Mouse (Mus musculus) layer of hippocampus, adult 11-12 months (tissue): ENCODE measurements around the gene Gm20489.

ENCODE experiments used
- DNase-seq: peaks from one replicate; pipeline ENCODE4 v3.0.0; 2022; ENCODE audit warnings: low spot score

Gm20489 gene

DNA sequence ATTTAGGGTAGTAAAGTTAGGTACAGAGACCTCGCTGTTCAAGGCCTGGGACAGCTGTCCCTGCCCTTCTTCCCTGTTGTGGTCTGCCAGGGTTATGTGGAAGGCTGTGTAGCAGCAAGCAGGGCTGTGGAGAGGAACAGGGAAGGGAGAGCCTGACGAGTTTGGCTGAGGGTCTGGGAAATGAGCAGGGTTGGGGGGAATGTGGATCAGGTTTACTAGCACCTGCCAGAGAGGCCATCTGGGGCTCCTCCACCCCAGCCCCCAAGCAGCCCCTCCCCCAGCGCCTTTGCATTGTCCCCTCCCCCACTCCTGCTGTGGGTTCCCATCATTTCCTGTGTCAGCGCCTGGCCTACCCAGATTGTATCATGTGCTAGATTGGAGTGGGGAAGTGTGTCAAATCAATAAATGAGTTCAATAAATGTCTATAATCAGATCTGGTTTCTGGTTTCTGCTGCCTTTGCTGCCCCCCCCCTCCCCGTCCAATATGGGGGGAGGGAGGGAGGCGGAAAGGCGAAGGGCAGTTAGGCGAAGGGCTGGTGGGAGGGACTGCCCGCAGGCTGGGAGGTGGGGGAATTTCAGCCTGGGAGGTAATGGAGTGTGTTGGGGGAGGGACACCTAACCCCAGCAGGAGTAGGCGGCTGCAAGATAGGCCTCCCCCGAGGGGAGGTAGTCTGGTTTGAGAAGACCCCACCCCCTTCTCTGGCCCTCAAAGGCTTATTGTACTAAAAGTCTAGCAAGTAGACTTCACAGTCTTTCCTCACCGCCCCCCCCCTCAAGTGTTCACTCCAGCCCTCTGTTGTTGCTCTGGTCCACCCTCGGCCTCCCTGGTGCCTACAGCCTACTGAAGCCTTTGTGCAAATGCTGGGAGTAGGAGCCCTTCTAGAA lies 8.1 kb downstream of the Gm20489 start:
- DNase-seq: no peak

- DNase-seq: no peak
Measured at GRCm38 (mm10) chrX:101256603-101257002, 12.2 kb downstream of the Gm20489 start.

DNA sequence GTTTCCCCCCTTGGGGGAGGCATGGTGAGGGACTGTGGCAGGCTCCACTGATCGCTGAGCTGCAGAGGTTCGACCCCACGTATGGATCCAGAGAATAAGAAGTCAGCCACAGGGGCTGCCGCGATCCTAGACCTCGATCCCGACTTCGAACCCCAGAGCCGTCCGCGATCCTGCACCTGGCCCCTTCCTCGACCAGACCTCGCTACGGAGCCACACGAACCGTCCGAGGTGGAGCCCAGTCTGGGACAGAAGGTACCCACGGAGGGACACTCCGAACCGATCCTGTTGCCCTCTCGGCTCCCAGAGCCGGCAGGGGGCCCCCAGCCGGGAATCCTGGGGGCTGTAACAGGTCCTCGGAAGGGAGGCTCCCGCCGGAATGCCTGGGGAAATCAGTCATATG lies 14.1 kb downstream of the Gm20489 start:
- DNase-seq: no peak

DNA sequence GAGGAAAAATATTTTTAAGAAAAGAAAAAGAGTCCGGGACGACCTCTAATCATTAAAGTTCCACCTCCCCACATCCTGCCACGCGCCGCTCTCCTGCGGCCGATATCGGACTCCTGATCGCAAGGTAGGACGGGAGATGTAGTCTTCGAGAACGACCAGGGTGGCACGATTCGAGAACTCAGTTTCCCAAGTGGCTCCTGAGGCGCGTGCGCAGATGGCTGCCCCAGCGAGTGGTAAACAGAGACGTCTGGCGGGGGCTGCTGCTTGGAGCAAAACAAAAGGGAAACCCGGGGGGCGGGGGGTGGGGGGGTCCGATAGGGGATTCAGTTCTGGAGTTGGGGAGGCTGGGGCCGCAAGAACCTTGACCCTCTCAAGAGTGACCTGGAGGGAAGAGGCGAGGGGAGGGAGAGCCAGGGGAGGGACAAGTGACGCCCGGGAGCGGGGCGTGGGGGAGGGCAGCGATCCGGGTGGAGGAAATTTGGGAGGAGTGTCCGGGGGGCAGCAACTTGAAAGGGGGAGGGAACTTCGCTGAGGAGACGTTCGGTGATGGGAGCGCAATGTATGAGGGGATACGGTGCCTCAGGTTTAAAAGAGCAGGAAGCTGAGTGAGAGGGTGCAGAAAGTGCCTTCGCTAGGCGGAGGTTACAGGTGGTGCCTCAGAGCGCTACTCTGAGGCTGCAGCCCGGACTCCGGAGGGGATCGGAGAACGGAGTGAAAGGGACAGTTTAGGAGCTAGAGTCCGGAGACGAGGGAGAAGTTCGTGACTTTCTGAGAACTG lies 14.7 kb downstream of the Gm20489 start, which contains the start of gene Foxo4:
Gene Foxo4 (plus strand): TSS at position 577 of the 778 bp plus-strand sequence.
- peak; percentile 90 for DNase-seq

- DNase-seq: no peak
Measured at GRCm38 (mm10) chrX:101245011-101245410, 23.8 kb downstream of the Gm20489 start.

DNA sequence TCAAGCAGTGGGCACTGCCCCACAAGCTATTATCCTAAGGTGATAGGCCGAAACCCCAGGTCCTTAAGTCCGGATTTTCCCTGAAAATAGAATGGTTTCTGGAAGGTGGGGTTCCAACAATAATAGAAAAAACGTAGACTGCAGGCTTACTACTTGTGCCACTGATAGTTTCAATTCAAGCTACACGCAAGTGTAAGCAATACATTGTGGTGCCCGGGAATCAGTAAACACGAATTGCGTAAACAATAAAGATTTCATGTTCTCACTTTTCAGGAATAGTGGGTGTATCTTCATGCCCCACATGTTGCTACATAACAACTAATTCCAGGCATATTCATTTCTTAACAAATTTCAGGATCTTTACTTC lies 46.0 kb downstream of the Gm20489 start:
- no peak for DNase-seq

- peak; percentile 94 for DNase-seq
Measured at GRCm38 (mm10) chrX:101221834-101222795, 46.7 kb downstream of the Gm20489 start, which contains the start of gene Snx12. Snx12 (minus strand) TSS chrX:101222563.
